Mouse (Mus musculus): ENCODE results near the gene Npb.

Gene Npb

GRCm38 (mm10) chr11:120633520-120634343 is 25.5 kb downstream of the Npb start, which contains the start of gene Mafg:
TSS of gene Mafg (minus strand) at chr11:120633600.
- peak; percentile 94 for DNase-seq

- DNase-seq, result no peak
These were observed 26.5 kb downstream of the Npb start for GRCm38 (mm10) chr11:120634810-120635209.

- DNase-seq, result no peak
These were observed 33.0 kb downstream of the Npb start for GRCm38 (mm10) chr11:120641255-120641654.

GRCm38 (mm10) chr11:120641869-120642268 is 33.6 kb downstream of the Npb start:
- no peak for DNase-seq

- no peak for DNase-seq
These were observed 34.8 kb downstream of the Npb start for GRCm38 (mm10) chr11:120642939-120643600.

GRCm38 (mm10) chr11:120643601-120643987 is 35.3 kb downstream of the Npb start, which contains the start of gene Pycr1:
TSS of gene Pycr1 (minus strand) at chr11:120643769.
- peak; percentile 95 for DNase-seq

- DNase-seq, result no peak
These were observed 39.0 kb downstream of the Npb start for GRCm38 (mm10) chr11:120647047-120647830.

- peak; percentile 57 for DNase-seq
These were observed 39.8 kb downstream of the Npb start, which contains the start of gene Myadml2 for GRCm38 (mm10) chr11:120648001-120648476. TSS of gene Myadml2 (minus strand) at chr11:120648158.

GRCm38 (mm10) chr11:120651872-120652271 is 43.6 kb downstream of the Npb start:
- no peak for DNase-seq

GRCm38 (mm10) chr11:120654741-120655140 is 46.5 kb downstream of the Npb start:
- DNase-seq, result no peak

- no peak for DNase-seq
These were observed 49.0 kb downstream of the Npb start for GRCm38 (mm10) chr11:120657301-120657700.

Measured in right cerebral cortex, adult 18-20 months (tissue).